Mouse (Mus musculus) WW6 (cell line): ENCODE results near the gene Kalrn.

Experiments used
- DNase-seq: peaks from one replicate; pipeline ENCODE4 v3.0.0-alpha.2; 2013; ENCODE audit warnings: low read depth, low spot score

Gene Kalrn

GRCm38 (mm10) chr16:34504250-34504649, 69.1 kb downstream of the Kalrn start:
- no peak for DNase-seq

GRCm38 (mm10) chr16:34502110-34502509, 71.2 kb downstream of the Kalrn start:
- no peak for DNase-seq

- no peak for DNase-seq
These were observed 78.6 kb downstream of the Kalrn start for GRCm38 (mm10) chr16:34494741-34495140.

DNA sequence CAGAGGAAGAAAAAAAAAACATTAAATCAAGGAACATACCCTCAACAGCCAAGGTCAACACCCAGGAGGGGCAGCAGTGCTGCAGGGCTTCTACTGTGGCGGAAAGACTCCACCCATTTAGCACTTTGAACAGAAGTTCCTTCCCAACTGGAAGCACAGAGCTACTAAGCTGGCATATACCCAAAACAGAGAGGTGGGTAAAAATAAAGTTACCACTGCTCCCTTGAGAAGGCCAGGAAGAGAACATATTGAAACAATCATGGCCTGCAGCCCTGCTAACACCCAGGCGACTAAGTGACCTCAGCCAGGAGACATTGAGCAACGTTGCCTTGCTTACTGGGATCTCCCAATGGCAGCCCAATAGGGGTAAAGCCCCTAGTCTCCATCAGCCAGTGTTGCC, 79.4 kb downstream of the Kalrn start:
- DNase-seq = no peak

- no peak for DNase-seq
These were observed 82.1 kb downstream of the Kalrn start for GRCm38 (mm10) chr16:34491225-34491624.

- no peak for DNase-seq
These were observed 82.8 kb downstream of the Kalrn start for GRCm38 (mm10) chr16:34490506-34490905.

- no peak for DNase-seq
These were observed 83.5 kb downstream of the Kalrn start for GRCm38 (mm10) chr16:34489805-34490325.

DNA sequence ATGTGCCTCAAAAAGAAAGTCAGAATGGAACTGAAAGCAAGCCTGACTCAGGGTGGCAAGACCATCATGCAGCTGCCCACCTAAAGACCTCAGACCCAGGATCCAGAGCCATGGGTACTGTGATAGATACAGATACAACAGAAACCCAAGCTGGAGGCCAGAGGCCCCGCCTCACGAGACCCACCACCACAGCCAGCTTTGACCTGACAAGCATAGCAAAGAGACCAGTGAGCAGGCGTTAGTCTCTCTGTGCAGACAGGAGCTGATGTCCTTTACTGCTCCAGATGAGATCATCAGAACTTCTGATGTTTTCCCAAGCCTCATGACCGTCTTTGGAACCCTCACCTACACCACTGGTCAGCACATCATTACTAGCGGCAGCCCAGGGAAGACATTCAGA, 85.5 kb downstream of the Kalrn start:
- DNase-seq = no peak

- DNase-seq = no peak
These were observed 86.1 kb downstream of the Kalrn start for GRCm38 (mm10) chr16:34487268-34487667.

DNA sequence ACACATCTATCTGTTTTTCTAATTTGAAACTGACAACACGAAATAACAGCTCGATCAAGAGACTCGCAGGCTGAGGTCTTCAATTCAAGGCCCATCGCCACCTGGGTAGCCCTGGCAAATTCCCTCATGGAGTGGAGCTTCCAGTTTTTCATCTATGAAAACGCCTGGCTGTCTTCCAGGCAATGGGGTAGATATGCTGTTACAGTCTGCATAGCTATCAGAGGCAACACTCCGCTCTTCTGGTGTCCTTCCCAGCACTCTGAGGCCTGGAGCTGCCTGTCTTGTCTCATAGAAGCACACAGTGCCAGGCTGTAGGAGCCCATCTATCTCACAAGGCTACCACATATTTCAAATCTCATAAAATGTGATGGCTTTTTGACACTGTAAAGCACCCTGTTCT, 87.8 kb downstream of the Kalrn start:
- DNase-seq = no peak

DNA sequence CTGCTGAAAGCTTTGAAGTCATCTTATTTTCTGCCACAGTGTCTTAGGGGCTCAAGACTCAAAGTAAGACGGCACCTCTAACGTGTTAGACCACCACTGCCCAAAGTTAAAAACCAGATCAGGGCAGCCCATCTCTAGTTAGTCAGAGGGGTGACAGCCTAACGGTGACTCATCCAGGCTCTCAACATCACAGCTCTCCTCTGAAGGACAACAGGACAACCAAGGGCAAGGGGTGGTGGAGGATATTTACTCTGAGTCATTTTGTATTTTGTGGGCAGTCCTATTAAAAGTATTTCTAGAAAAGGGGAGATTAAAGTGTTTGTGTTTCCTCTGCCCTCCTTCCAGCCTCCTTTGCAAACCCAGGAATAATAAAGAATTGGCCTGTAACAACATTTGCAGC, 88.4 kb downstream of the Kalrn start:
- DNase-seq = no peak

DNA sequence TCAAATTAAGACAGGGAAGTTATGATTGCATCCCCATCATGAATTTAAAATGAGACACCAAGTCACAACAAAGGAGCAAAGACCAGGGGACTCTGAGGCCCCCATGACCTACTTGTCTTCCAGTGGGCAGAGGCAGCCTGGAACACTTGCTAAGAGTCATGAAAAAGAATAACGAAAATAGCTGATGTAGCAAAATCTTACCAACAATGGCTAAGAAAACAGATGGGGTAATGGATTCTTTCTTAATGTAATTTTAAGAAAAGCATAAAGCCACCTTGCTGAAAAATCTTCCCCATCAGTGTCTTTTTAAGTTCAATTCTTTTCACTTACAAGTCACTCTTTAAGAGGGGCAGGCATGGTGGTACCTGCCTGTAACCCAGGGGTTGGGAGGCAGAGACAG, 89.1 kb downstream of the Kalrn start:
- no peak for DNase-seq

- no peak for DNase-seq
These were observed 89.6 kb downstream of the Kalrn start for GRCm38 (mm10) chr16:34483716-34484115.

- DNase-seq = no peak
These were observed 98.6 kb downstream of the Kalrn start for GRCm38 (mm10) chr16:34474741-34475140.

- DNase-seq = no peak
These were observed 99.4 kb downstream of the Kalrn start for GRCm38 (mm10) chr16:34473891-34474290.

GRCm38 (mm10) chr16:34471441-34471840, 101.9 kb downstream of the Kalrn start:
- no peak for DNase-seq

DNA sequence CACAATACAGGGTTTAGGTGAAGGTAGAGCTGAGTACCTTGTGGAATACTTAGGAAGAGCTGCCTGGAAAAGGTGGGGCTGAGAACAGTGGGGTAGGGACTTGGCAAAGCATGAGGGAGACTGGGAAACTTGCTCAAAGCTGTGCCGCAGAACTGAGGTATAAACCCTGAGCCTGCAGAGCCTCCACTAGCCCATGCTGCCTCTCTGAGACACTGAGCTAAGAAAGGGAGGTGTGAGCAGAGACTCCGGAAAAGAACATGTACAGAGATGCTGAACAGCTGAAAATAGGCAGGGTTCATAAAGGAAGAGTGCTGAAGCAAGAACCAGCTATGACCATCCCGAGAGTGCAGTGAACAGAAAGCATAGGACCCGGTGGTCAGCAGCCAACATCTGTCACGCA, 103.0 kb downstream of the Kalrn start:
- DNase-seq = no peak

DNA sequence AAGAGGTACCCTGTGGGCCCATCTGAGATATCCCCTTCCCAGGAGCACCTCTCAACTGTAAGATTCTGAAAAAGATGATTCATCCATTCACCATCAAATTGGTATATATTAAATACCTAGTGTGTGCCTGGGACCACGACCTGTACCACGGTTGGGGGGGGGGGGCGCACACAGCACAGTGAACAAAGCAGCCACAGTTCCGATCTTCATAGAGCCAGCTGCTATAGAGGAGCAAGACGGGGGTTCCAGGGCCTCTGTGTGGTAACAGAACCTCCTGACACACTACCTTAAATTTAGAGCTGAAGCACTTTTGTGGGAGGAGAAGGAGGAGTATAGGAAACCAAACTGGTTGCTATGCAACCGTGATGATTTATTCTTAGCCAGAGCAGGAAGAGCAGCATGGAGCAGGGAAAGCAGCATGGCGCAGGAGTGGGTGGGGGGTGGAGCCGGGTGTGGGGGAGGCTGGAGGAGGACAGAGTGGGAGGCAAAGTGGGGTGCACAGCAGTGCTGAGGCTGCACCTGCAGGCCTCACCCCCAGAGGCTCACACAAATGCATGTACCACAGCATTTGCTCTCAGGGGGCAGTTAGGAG, 104.0 kb downstream of the Kalrn start:
- no peak for DNase-seq

GRCm38 (mm10) chr16:34466649-34467048, 106.7 kb downstream of the Kalrn start:
- DNase-seq = no peak

DNA sequence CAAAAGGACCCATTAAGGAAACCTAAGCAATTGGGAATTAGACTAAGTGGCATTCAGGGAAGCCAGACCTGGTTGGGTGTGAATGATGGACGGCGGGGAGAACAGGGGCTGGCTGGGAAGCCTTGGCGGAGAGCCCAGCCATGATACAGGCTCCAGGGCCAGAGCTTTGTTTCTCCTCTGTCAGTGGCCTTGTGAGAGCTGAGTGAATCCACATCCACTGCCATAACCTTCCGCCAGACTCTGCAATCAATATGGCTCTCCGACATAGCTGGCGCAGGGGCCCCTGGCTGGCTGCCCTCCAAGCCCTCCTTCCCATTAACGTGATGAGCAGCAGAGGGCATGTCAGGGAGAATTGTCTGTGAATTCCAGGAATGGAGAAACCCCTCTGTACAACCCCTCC, 117.0 kb downstream of the Kalrn start:
- DNase-seq = no peak

DNA sequence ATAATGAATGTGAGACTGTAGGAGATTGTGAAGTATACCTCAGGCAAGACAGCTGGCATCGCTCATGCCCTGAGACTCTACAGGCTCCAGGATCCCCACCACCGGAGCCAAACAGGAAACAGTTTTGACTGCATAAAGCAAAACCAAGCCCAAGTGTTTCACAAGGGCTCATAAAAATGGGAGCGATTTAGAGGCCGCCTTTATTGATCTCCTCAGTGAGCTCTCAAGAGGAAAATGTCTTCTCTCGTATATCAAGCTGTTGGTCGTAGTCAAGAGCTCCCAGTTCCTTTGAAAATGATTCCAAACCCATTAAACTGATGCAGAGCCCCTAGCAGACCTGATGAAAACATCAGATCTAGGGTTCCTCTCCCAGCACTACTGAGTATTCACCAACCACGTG, 127.7 kb downstream of the Kalrn start:
- DNase-seq = no peak

GRCm38 (mm10) chr16:34441704-34442103, 131.6 kb downstream of the Kalrn start:
- no peak for DNase-seq

- no peak for DNase-seq
These were observed 132.3 kb downstream of the Kalrn start for GRCm38 (mm10) chr16:34440994-34441414.

- no peak for DNase-seq
These were observed 133.2 kb downstream of the Kalrn start for GRCm38 (mm10) chr16:34440019-34440615.
